Mouse (Mus musculus) retina, postnatal 1 day (tissue): ENCODE results near the gene Zfp523.

Source experiments
- DNase-seq: peaks from one replicate; pipeline ENCODE4 v3.0.0-alpha.2; 2012

The Zfp523 gene

DNA sequence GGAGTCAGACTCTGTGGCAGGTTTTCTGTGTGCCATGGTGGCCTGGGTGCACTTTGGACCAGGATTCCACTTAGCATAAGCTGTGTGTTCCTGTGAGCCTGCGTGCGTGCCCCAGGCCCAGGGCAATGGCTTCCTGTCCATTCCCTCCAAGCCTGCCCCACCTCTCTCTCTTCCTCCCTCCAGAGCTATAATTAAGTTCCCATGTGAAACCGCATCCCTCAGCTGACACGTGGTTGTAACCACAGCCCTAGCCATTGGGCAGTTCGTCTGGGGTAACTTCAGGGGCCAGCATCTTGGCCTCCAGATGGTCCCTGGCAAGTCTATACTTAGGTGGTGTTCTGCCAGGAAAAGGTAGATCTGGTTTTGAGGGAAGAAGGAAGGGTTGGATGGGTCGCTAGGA lies 70.7 kb downstream of the Zfp523 start:
- DNase-seq, result no peak

DNA sequence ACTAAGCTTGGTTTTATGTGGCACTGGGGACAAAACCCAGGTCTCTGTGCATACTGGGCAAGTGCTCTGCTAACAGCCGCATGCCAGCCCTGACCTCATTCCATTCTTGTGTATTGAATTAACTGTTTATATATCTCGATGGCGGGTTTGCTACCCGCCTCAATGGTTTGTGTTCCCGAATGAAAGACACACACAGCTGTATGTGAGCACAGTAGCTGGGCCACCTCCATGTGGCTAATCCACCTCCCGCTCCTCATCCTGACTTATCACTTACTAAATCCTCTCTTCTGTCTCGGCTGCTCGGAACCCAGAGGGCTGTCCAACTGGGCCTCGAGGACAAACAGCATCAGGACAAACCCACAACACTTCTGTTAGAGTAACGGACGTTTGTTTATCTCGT lies 72.1 kb downstream of the Zfp523 start:
- peak; percentile 34 for DNase-seq

DNA sequence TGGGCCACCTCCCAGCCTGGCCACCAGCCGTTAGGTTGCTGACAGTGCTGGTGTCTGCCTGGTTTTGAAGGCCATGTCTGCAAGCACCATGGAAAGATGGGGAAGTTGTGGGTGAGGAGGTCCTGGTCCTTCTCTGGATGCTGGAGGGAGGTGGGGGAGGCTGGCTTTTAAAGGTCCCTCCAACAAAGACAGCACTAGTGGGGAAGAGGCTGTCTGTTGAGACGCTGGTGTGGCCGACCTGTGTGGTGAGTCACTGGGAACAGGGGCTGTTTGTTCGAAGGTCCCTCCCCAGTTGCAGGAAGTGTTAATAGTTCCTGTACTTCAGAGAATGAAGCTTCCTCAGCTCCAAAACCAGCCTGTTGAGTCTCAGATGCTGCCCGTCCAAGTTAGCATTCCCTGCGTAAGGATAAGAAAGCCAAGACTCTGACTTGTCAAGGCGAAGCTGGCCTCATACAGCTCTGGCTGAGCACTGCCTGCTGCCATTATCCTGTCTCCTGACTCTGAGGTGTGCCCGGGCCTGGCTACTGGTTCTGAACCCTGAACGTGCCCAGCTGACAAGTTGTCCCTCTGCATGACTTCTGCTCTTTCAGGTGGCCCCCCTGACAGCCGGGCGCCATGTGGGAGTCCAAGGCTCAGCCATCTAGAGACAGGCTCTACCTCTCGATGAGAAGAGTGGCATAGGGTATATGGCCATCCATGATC lies 74.8 kb downstream of the Zfp523 start:
- no peak for DNase-seq

DNA sequence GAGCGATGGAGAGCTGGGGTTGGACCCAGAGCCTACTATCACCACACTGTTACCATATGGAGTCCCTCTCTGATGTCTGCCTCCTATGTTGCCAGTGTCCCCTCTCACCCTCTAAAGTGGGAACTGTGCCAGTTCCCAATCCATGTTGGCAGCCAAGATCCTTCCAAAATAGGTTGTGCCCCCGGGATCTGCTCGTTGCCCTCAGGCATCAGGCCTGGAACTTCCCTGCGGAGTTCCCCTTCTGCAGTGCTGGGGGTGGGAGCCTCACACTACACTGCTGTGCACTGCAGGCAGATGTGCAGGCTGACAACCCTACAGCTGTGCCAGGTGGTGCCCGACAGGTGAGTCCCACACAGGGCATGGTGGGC lies 75.3 kb downstream of the Zfp523 start:
- no peak for DNase-seq

DNA sequence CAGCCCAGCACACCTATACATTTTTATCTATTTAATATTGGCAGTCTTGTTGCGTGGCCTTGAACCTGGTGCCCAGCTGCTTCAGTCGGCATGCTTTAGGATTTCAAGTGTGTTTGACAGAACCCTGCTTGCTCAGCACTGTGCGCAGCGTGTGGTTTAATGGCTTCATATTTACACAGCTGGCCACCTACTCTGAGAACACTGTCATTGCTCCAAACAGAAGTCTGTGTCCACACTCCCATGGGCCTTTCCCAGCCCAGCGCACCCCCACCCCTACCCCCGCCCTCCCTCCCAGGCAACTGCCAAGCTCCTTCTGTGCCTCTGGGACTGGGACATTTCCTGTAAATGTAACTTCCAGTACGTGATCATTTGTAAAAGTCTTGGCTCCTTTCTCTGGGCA lies 76.3 kb downstream of the Zfp523 start:
- DNase-seq, result no peak

DNA sequence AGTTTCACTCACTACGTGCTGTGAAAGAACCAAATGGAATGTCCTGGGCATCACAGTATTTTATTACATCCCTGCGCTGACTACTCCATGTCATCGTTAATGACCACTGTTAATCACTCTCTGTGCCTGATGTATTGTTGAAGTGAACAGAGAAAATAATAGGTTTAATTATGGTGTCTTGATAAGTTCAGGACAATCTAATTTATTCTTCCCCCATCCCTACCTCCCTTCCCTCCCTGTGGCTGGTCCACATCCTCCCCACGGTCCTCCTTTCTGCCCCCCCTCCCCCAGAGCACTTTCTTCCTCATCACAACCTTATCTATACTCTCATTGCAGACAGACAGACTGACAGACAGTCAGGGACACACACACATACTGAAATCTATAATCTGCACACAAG lies 77.9 kb downstream of the Zfp523 start:
- DNase-seq, result no peak
